Mouse (Mus musculus) ES-Bruce4 (cell line): ENCODE data around the gene Pi16. TPM values are rescaled to one million over a fixed set of nuclear protein-coding genes. Genes with fewer than 3 reads are reported as not detected.

Experiments used
- H3K27ac ChIP-seq: 2 replicates; pipeline ENCODE4 v1.5.1; 2012; ENCODE audit warnings: low read length, inconsistent platforms; ENCODE audit not compliant: insufficient read depth
- H3K27me3 ChIP-seq: 2 replicates; pipeline ENCODE4 v1.6.1; 2012; ENCODE audit warnings: mild to moderate bottlenecking, low read length, inconsistent platforms; ENCODE audit not compliant: control insufficient read depth, poor library complexity, insufficient read depth, severe bottlenecking
- H3K36me3 ChIP-seq: 2 replicates; pipeline ENCODE4 v1.6.1; 2012; ENCODE audit warnings: inconsistent platforms, mild to moderate bottlenecking, low read length, moderate library complexity; ENCODE audit not compliant: control insufficient read depth, poor library complexity, insufficient read depth, severe bottlenecking
- H3K4me1 ChIP-seq: one replicate; pipeline ENCODE4 v1.8.1; 2011; ENCODE audit warnings: low read length; ENCODE audit not compliant: control insufficient read depth, insufficient read depth
- H3K4me3 ChIP-seq: 2 replicates; pipeline ENCODE4 v1.5.1; 2011; ENCODE audit warnings: low read depth, mild to moderate bottlenecking, low read length
- H3K9ac ChIP-seq: 2 replicates; pipeline ENCODE4 v1.6.1; 2012; ENCODE audit warnings: low read depth, mild to moderate bottlenecking, inconsistent platforms; ENCODE audit not compliant: poor library complexity, severe bottlenecking
- H3K9me3 ChIP-seq: replicated peaks from 2 replicates; pipeline ENCODE4 v1.6.1; 2012; ENCODE audit warnings: mild to moderate bottlenecking, low read length, inconsistent platforms; ENCODE audit not compliant: control insufficient read depth, poor library complexity, insufficient read depth, severe bottlenecking
- CTCF ChIP-seq: IDR thresholded peaks from one replicate; pipeline ENCODE4 v1.8.1; 2011; ENCODE audit warnings: low read depth, low read length
- EP300 ChIP-seq: IDR thresholded peaks from 2 replicates; pipeline ENCODE4 v1.6.1; 2011; ENCODE audit warnings: low read depth, low read length; ENCODE audit not compliant: insufficient read depth
- POLR2A ChIP-seq: IDR thresholded peaks from one replicate; pipeline ENCODE4 v1.8.1; 2011; ENCODE audit warnings: low read length; ENCODE audit not compliant: insufficient read depth
- polyA plus RNA-seq: library from polyadenylated mRNA; stranded (reverse); fragments of >200 nt; gene quantifications from 2 replicates; pipeline ENCODE4 v1.2.4, GENCODE M21; 2011; ENCODE audit warnings: low read depth; ENCODE audit not compliant: missing spikeins, insufficient read depth, insufficient read length

Pi16 gene
- polyA plus RNA-seq, 1 experiment, result 0.39 TPM

- no peak overlapping the region for H3K9ac ChIP-seq
- no peaks in the 10 kb centered on the region for H3K27me3 ChIP-seq
- no peaks in the 10 kb centered on the region for H3K9me3 ChIP-seq
- H3K4me1 ChIP-seq, result no peaks in the 10 kb centered on the region
- no peak overlapping the region for H3K27ac ChIP-seq
- TF ChIP-seq POLR2A (no peak), CTCF (no peak), EP300 (no peak)
- H3K36me3 ChIP-seq, result no peaks in the 10 kb centered on the region
- no peak overlapping the region for H3K4me3 ChIP-seq
Measured at GRCm38 (mm10) chr17:29316891-29317290, 589 bp upstream of the Pi16 start.

GRCm38 (mm10) chr17:29318731-29319250 is 1.3 kb downstream of the Pi16 start:
- no peak for TF ChIP-seq CTCF
- no peak for TF ChIP-seq EP300
- TF ChIP-seq POLR2A, result no peak
- H3K36me3 ChIP-seq, result no peaks in the 10 kb centered on the region
- H3K4me1 ChIP-seq, result peaks cover 2% of the 10 kb centered on the region
- H3K27me3 ChIP-seq, result no peaks in the 10 kb centered on the region
- no peak overlapping the region for H3K27ac ChIP-seq
- no peak overlapping the region for H3K4me3 ChIP-seq
- H3K9me3 ChIP-seq, result no peaks in the 10 kb centered on the region
- no peak overlapping the region for H3K9ac ChIP-seq

GRCm38 (mm10) chr17:29319476-29319875 is 2.0 kb downstream of the Pi16 start:
- Histone ChIP-seq H3K27me3 (no peaks in the 10 kb centered on the region), H3K36me3 (no peaks in the 10 kb centered on the region), H3K9ac (no peak overlapping the region), H3K4me3 (no peak overlapping the region), H3K4me1 (peaks cover 2% of the 10 kb centered on the region), H3K27ac (no peak overlapping the region), H3K9me3 (no peaks in the 10 kb centered on the region)
- TF ChIP-seq POLR2A, result no peak
- no peak for TF ChIP-seq EP300
- TF ChIP-seq CTCF, result no peak

- H3K27me3 ChIP-seq, result no peaks in the 10 kb centered on the region
- TF ChIP-seq CTCF (no peak), POLR2A (no peak), EP300 (no peak)
- H3K9ac ChIP-seq, result no peak overlapping the region
- H3K4me3 ChIP-seq, result no peak overlapping the region
- H3K27ac ChIP-seq, result no peak overlapping the region
- H3K4me1 ChIP-seq, result peaks cover 2% of the 10 kb centered on the region
- H3K9me3 ChIP-seq, result no peaks in the 10 kb centered on the region
- no peaks in the 10 kb centered on the region for H3K36me3 ChIP-seq
Measured at GRCm38 (mm10) chr17:29319881-29320639, 2.6 kb downstream of the Pi16 start.

GRCm38 (mm10) chr17:29321765-29322602 is 4.5 kb downstream of the Pi16 start:
- Histone ChIP-seq H3K9me3 (no peaks in the 10 kb centered on the region), H3K4me1 (peaks cover 2% of the 10 kb centered on the region), H3K9ac (peak overlapping the region; percentile 28), H3K27ac (no peak overlapping the region), H3K36me3 (no peaks in the 10 kb centered on the region), H3K4me3 (peak overlapping the region; percentile 57), H3K27me3 (no peaks in the 10 kb centered on the region)
- TF ChIP-seq CTCF, result no peak
- no peak for TF ChIP-seq EP300
- TF ChIP-seq POLR2A, result no peak

GRCm38 (mm10) chr17:29322603-29322962 is 5.1 kb downstream of the Pi16 start:
- no peaks in the 10 kb centered on the region for H3K9me3 ChIP-seq
- H3K27ac ChIP-seq, result peak overlapping the region; percentile 22; the same call in 1 of the 2 replicates
- peak overlapping the region; percentile 57 for H3K4me3 ChIP-seq
- peak overlapping the region; percentile 28 for H3K9ac ChIP-seq
- H3K36me3 ChIP-seq, result no peaks in the 10 kb centered on the region
- TF ChIP-seq CTCF (no peak), EP300 (peak; percentile 86), POLR2A (no peak)
- peaks cover 2% of the 10 kb centered on the region for H3K4me1 ChIP-seq
- H3K27me3 ChIP-seq, result no peaks in the 10 kb centered on the region
